Mouse (Mus musculus): ENCODE data around the gene Kdm4c.

GRCm38 (mm10) chr4:74305315-74306105 lies 63.2 kb downstream of the Kdm4c start:
- no peak for TF ChIP-seq EP300 (IDR thresholded peaks at IDR 0.05; ENCODE audit: low read depth in 1 of 2, low read length in 2 of 2)
- TF ChIP-seq CTCF (IDR thresholded peaks at IDR 0.05 in 2 of 3, conservative IDR thresholded peaks at IDR 0.05 in 1 of 3; ENCODE audit: control insufficient read depth in 1 of 3, insufficient read depth in 1 of 3, low read depth in 2 of 3, low read length in 3 of 3, poor library complexity in 1 of 3, severe bottlenecking in 1 of 3), result no peak
- no peak for TF ChIP-seq CHD2 (IDR thresholded peaks at IDR 0.05; ENCODE audit: low read length)
- no peak for TF ChIP-seq MAX (IDR thresholded peaks at IDR 0.05; ENCODE audit: low read length)
- TF ChIP-seq POLR2A (IDR thresholded peaks at IDR 0.05; ENCODE audit: control insufficient read depth in 1 of 2, insufficient read depth in 1 of 2, low read depth in 1 of 2, low read length in 2 of 2, poor library complexity in 1 of 2), result no peak
- TF ChIP-seq ELF1 (IDR thresholded peaks at IDR 0.05; ENCODE audit: low read depth, low read length), result no peak
- no peak for TF ChIP-seq TAL1 (IDR thresholded peaks at IDR 0.05; ENCODE audit: low read length)
- no peak for TF ChIP-seq HCFC1 (IDR thresholded peaks at IDR 0.05; ENCODE audit: low read depth, low read length)
